Mouse (Mus musculus) limb, embryonic 11.5 days (tissue): ENCODE measurements around the gene Kat7. TPM values are rescaled to one million over a fixed set of nuclear protein-coding genes. Genes with fewer than 3 reads are reported as not detected.

ENCODE experiments used
- ATAC-seq: fragments of 200-750 bp; cut with Nextera tagmentation; 2 replicates; pipeline ENCODE4 v1.8.0; 2017; ENCODE audit warnings: low read depth; ENCODE audit not compliant: insufficient number of reproducible peaks, low FRiP score, low TSS enrichment
- DNase-seq: peaks from one replicate; pipeline ENCODE4 v3.0.0-alpha.2; 2015; ENCODE audit warnings: low spot score
- H3K27ac ChIP-seq: fragments of 300-500 bp; sonication (generic); replicated peaks from 2 replicates; pipeline ENCODE4 v1.5.1; 2014; ENCODE audit warnings: low read depth, mild to moderate bottlenecking, low read length
- H3K27me3 ChIP-seq: fragments of 300-500 bp; sonication (generic); 2 replicates; pipeline ENCODE4 v1.6.1; 2014; ENCODE audit warnings: mild to moderate bottlenecking, low read length, mixed read lengths; ENCODE audit not compliant: control insufficient read depth, insufficient read depth
- H3K36me3 ChIP-seq: fragments of 300-500 bp; sonication (generic); 2 replicates; pipeline ENCODE4 v1.6.1; 2014; ENCODE audit warnings: mild to moderate bottlenecking, low read length, moderate library complexity, mixed read lengths; ENCODE audit not compliant: control insufficient read depth, insufficient read depth
- H3K4me1 ChIP-seq: fragments of 300-500 bp; sonication (generic); 2 replicates; pipeline ENCODE4 v1.6.1; 2014; ENCODE audit warnings: low read length, mixed read lengths; ENCODE audit not compliant: control insufficient read depth, insufficient read depth
- H3K4me2 ChIP-seq: fragments of 300-500 bp; sonication (generic); 2 replicates; pipeline ENCODE4 v1.6.1; 2014; ENCODE audit warnings: low read depth, mild to moderate bottlenecking, moderate library complexity; ENCODE audit not compliant: severe bottlenecking
- H3K4me3 ChIP-seq: fragments of 300-500 bp; sonication (generic); 2 replicates; pipeline ENCODE4 v1.5.1; 2014; ENCODE audit warnings: low read depth, low read length
- H3K9ac ChIP-seq: fragments of 300-500 bp; sonication (generic); 2 replicates; pipeline ENCODE4 v1.6.1; 2014; ENCODE audit warnings: mild to moderate bottlenecking, low read length
- H3K9me3 ChIP-seq: fragments of 300-500 bp; sonication (generic); 2 replicates; pipeline ENCODE4 v1.6.1; 2016; ENCODE audit warnings: low read length; ENCODE audit not compliant: control insufficient read depth
- WGBS: fragments of 180-500 bp; shearing (Covaris S2); extraction: QIAGEN DNeasy Blood & Tissue Kit; methylation state at CpG from one replicate; pipeline ENCODE4 v1.1.7; 2014; 5-methylcytosine and 5-hydroxymethylcytosine counted together
- polyA plus RNA-seq: library from polyadenylated mRNA; unstranded; fragments of >200 nt; fragmentation: Nextera tagmentation; extraction: Ambion mirVana; gene quantifications from 2 replicates; pipeline ENCODE4 v1.2.1, GENCODE M21; 2014

Kat7 gene
- polyA plus RNA-seq, 1 experiment from 2014 or later, result 80.4 TPM

DNA sequence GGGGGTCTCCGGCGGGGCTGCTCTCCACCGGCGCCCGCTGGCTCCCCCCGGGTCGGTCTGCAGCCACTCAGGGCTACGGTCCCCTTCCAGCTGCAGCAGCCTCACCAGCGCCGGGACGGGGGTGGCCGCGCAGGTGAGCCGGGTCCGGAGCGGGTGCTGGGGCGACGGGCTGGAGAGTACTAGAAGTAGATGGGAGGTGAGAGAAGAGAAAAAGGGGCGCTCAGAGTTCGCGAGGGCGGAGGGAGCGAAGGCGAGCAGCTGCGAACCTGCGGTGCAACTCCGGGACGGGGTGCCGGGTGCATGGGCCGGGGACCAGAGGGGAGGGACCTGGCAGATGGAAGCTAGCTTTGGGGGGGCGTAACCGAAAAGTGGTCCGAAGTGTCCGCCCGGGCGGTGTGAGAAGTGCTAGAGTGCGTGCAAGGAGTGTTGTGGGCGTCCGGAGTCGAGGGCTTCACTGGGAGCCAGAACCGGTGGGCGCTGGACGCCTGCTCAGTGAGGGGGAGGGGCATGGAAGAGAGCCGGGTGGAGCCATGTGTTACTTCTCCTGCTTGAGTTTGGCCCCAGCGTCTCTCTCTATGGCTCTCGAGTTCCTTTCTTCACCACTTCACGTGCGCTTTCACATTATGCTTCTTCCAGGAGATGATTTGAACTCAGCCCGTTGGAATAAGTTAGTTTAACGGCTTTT is 27.2 kb upstream of the Kat7 start:
- peaks cover 29% of the 10 kb centered on the region for H3K4me1 ChIP-seq
- no peaks in the 10 kb centered on the region for H3K9me3 ChIP-seq
- peak overlapping the region; percentile 83 for H3K4me3 ChIP-seq
- DNase-seq (peak; percentile 85), ATAC-seq (peak; percentile 70)
- no peaks in the 10 kb centered on the region for H3K27me3 ChIP-seq
- peak overlapping the region; percentile 84 for H3K9ac ChIP-seq
- H3K27ac ChIP-seq, result no peak overlapping the region
- peak overlapping the region; percentile 64 for H3K4me2 ChIP-seq
- WGBS, result under 1% methylated on average over 50 of the region's 50 CpGs
- no peaks in the 10 kb centered on the region for H3K36me3 ChIP-seq

- Histone ChIP-seq H3K4me2 (peak within 1 kb of the TSS; percentile 64), H3K9ac (peak within 1 kb of the TSS; percentile 84), H3K27me3 (no peaks in the 10 kb centered on the region), H3K4me3 (peak within 1 kb of the TSS; percentile 83), H3K4me1 (peaks cover 29% of the 10 kb centered on the region), H3K36me3 (no peaks in the 10 kb centered on the region), H3K27ac (no peak within 1 kb of the TSS), H3K9me3 (no peaks in the 10 kb centered on the region)
- WGBS, result 0% methylated on average over 16 of the region's 27 CpGs
- DNase-seq (peak; percentile 88), ATAC-seq (peak; percentile 97)
Observed at GRCm38 (mm10) chr11:95336568-95337128, 26.6 kb upstream of the Kat7 start, which contains the start of gene Fam117a. Fam117a (plus strand) TSS chr11:95337018.

DNA sequence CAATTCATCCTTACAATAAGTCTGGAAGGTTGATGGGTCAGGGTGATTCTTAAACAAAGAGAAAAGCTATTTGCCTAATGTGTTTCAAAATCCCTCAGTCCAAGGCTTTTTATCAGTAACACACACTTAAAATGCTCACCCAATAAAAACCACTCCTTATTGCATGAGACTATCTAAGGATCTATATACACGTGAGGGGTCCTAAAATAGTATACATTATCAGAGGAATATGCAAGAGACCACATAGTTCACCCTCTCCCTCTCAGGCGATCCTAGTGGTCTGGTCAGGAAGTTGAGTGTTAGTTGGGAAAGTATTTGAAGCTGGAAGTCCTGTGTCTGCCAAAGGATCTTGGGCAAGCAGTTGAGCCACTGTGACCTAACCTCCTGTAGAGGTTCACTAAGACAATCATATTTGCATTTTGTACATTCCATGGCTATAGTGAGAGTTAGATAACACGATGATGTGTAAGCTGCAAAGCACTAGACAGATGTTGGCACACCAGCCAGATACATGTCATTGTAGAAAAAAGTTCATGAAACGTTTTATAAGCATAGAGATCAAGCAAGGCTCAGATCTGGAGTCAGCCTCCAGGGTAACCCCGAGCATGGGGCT is 24.5 kb upstream of the Kat7 start:
- Histone ChIP-seq H3K4me2 (no peak overlapping the region), H3K9ac (no peak overlapping the region), H3K36me3 (no peaks in the 10 kb centered on the region), H3K27ac (no peak overlapping the region), H3K27me3 (no peaks in the 10 kb centered on the region), H3K9me3 (no peaks in the 10 kb centered on the region), H3K4me3 (no peak overlapping the region), H3K4me1 (peaks cover 17% of the 10 kb centered on the region)
- 70% methylated on average over 5 of the region's 5 CpGs for WGBS
- DNase-seq (no peak), ATAC-seq (no peak)

DNA sequence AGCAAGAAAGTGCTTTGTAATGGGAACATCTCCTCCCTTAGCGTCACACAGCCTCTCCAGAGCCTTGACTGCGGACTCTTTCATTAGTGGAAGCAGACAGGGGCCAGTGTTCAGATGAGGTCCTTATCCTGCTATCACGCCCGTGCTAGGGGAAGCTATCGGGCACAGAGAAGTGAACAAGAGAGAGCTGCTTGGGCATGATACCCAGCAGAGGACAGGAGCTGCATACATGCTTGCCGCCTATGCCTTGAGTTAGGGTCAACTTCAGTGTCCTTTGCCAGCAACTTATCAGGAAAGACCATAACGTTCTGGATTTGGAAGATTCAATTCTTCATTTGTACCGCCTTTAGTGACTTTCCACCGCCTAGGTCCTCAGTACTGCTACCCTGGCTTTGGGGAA is 23.8 kb upstream of the Kat7 start:
- DNase-seq, result no peak
- 85% methylated on average over 9 of the region's 9 CpGs for WGBS
- no peak for ATAC-seq
- Histone ChIP-seq H3K9me3 (no peaks in the 10 kb centered on the region), H3K27me3 (no peaks in the 10 kb centered on the region), H3K9ac (no peak overlapping the region), H3K4me2 (no peak overlapping the region), H3K4me3 (no peak overlapping the region), H3K36me3 (no peaks in the 10 kb centered on the region), H3K27ac (no peak overlapping the region), H3K4me1 (peaks cover 11% of the 10 kb centered on the region)

- Histone ChIP-seq H3K36me3 (no peaks in the 10 kb centered on the region), H3K27ac (no peak overlapping the region), H3K9ac (no peak overlapping the region), H3K4me1 (peaks cover 8% of the 10 kb centered on the region), H3K9me3 (no peaks in the 10 kb centered on the region), H3K27me3 (no peaks in the 10 kb centered on the region), H3K4me2 (no peak overlapping the region), H3K4me3 (no peak overlapping the region)
- ATAC-seq, result no peak
- DNase-seq, result no peak
- WGBS, result 64% methylated on average over 4 of the region's 4 CpGs
Observed at GRCm38 (mm10) chr11:95333209-95333608, 23.2 kb upstream of the Kat7 start.

- Histone ChIP-seq H3K4me3 (no peak overlapping the region), H3K4me2 (no peak overlapping the region), H3K36me3 (no peaks in the 10 kb centered on the region), H3K9me3 (no peaks in the 10 kb centered on the region), H3K4me1 (no peaks in the 10 kb centered on the region), H3K27me3 (no peaks in the 10 kb centered on the region), H3K9ac (no peak overlapping the region), H3K27ac (no peak overlapping the region)
- 74% methylated on average over 1 of the region's 1 CpGs for WGBS
- DNase-seq (no peak), ATAC-seq (no peak)
Observed at GRCm38 (mm10) chr11:95330662-95331061, 20.6 kb upstream of the Kat7 start.

DNA sequence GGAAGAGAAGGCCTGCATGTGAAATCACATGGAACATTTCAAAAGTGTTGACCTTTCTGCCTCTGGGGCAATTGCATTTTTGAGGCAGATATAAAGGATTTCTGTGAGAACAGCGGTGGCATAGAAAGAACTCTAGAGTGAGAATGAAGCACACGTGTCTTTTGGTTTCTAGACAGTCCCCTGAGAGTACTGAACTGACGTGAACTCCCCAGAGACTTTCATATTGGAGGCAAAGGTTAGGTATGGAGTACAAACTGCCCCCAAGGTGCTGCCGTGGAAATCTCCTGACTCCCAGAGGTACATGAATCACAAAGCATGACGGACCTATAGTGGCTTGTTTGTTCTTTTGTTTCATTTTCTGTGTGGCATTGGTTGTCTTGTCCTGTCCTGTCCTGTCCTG is 18.6 kb upstream of the Kat7 start:
- Histone ChIP-seq H3K27ac (no peak overlapping the region), H3K9me3 (no peaks in the 10 kb centered on the region), H3K4me2 (no peak overlapping the region), H3K4me3 (no peak overlapping the region), H3K27me3 (no peaks in the 10 kb centered on the region), H3K4me1 (no peaks in the 10 kb centered on the region), H3K36me3 (no peaks in the 10 kb centered on the region), H3K9ac (no peak overlapping the region)
- ATAC-seq (no peak), DNase-seq (no peak)
- WGBS, result 81% methylated on average over 5 of the region's 5 CpGs

DNA sequence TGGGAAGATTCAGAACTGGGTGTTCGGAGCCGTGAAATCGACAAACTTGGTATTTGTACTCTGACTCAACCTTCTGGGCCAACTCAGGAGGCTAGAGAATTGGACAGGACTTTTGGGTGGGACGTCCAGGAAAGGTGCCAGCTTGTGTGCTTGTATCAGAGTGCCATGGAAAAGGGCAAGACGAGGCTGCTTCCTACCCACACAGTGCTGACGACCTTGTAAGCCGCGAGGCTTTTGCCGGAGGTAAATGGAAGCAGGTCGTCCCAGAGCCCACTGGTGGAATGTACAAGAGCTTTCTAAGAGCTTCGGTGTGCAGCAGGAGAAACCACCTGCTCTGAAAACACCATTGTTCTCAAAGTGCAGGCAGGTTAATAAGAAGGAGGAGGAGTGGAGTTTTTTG is 16.2 kb upstream of the Kat7 start:
- Histone ChIP-seq H3K27ac (no peak overlapping the region), H3K9me3 (no peaks in the 10 kb centered on the region), H3K4me2 (no peak overlapping the region), H3K9ac (no peak overlapping the region), H3K4me3 (no peak overlapping the region), H3K36me3 (no peaks in the 10 kb centered on the region), H3K27me3 (no peaks in the 10 kb centered on the region), H3K4me1 (no peaks in the 10 kb centered on the region)
- no peak for ATAC-seq
- DNase-seq, result no peak
- WGBS, result 83% methylated on average over 11 of the region's 11 CpGs
